Mouse (Mus musculus): ENCODE data around the gene Lrrc25. TPM values are rescaled to one million over a fixed set of nuclear protein-coding genes. Genes with fewer than 3 reads are reported as not detected.
A peak's percentile ranks its signal among the peaks of the same experiment; 100 is the strongest.
"Not testable (repeated sequence)": the region's sequence is repeated elsewhere in the genome, so short reads cannot be mapped to it uniquely, and the experiment has no call there.

The Lrrc25 gene
- polyA plus RNA-seq, 1 experiment from 2014 or later, result 1.6 TPM

DNA sequence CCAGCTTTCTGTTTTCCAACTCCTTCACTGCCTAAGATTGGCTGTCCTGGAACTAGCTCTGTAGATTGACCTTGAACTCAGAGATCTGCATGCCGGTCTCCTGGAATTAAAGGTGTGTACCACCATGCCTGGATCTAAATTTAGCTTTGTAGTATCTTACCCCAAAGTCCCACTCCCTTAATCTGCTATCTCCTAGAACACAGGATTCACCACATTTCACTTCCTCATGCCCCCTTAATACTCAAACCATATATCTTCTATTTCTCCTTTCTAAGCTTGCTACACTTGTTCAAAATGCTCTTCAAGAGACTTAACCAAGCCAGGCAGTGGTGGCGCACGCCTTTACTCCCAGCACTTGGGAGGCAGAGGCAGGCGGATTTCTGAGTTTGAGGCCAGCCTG, 28.0 kb upstream of the Lrrc25 start:
- DNase-seq (ENCODE audit: low spot score), result not testable (repeated sequence)
- H3K36me3 ChIP-seq (replicated peaks; ENCODE audit: control insufficient read depth, insufficient read depth), result peaks cover 92% of the 10 kb centered on the region

DNA sequence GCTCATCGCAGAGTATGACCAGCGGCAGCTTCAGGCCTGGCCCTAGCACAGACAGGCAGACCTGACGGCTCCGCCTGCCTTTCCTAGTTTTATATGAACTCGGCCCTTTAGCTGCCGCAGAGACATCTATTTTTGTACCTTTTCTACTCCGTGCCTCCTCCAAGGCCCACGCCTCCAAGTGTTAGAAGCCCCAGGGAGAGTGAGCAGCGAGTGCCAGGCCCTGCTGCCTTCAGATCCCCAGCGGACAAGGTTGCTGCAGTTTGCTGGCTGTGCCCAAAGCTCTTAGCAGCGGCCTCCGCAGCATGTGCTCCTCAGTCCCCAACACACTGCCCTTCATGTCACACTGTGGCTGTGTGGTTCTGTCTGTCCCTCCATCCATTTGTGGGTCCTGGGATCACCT, 24.4 kb upstream of the Lrrc25 start:
- Histone ChIP-seq H3K4me2 (replicated peaks) (no peak overlapping the region), H3K4me1 (replicated peaks; ENCODE audit: control insufficient read depth, insufficient read depth, low read length) (peaks cover 17% of the 10 kb centered on the region), H3K9me3 (ENCODE audit: control insufficient read depth, low read length) (no peaks in the 10 kb centered on the region), H3K27me3 (ENCODE audit: control insufficient read depth, insufficient read depth, low read length) (no peaks in the 10 kb centered on the region; the same call in 1 of the 2 replicates), H3K27ac (no peak overlapping the region), H3K9ac (no peak overlapping the region), H3K4me3 (replicated peaks; ENCODE audit: low read length) (no peak overlapping the region), H3K36me3 (replicated peaks; ENCODE audit: control insufficient read depth, insufficient read depth) (peaks cover 66% of the 10 kb centered on the region)
- no peak for ATAC-seq (ENCODE audit: low FRiP score)
- WGBS, result 91% methylated on average over 12 of the region's 12 CpGs
- DNase-seq (ENCODE audit: low spot score), result no peak

More for the DNA sequence above, 28.0 kb upstream of the Lrrc25 start:
- H3K9ac ChIP-seq; H3K4me3 ChIP-seq (replicated peaks; ENCODE audit: low read length); H3K4me2 ChIP-seq (replicated peaks); H3K27ac ChIP-seq; ATAC-seq (ENCODE audit: low FRiP score); H3K27me3 ChIP-seq (ENCODE audit: control insufficient read depth, insufficient read depth, low read length); H3K4me1 ChIP-seq (replicated peaks; ENCODE audit: control insufficient read depth, insufficient read depth, low read length); H3K9me3 ChIP-seq (ENCODE audit: control insufficient read depth, low read length): not testable (repeated sequence)
- 94% methylated on average over 4 of the region's 4 CpGs for WGBS

DNA sequence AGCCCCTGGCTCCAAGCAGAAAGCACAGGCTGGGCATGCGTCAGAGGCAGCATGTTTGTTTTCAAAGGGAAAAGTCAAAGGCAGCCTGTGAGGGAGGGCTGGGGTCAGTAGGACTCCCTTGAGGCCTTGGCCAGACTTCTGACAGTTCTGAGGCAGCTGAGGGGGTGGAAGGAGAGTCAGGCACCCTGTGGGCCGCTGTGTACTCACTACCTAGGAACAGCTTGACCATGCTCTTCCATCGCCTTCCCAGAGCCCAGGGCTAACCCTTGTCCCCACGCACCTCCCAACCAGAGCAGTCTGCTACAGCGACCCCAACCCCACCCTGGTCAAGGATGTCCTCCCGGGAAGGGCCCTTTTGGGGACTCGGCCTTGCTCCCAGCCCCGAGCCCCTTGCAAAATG, 22.8 kb upstream of the Lrrc25 start:
- 49% methylated on average over 8 of the region's 8 CpGs for WGBS
- peaks cover 60% of the 10 kb centered on the region for H3K36me3 ChIP-seq (replicated peaks; ENCODE audit: control insufficient read depth, insufficient read depth)

DNA sequence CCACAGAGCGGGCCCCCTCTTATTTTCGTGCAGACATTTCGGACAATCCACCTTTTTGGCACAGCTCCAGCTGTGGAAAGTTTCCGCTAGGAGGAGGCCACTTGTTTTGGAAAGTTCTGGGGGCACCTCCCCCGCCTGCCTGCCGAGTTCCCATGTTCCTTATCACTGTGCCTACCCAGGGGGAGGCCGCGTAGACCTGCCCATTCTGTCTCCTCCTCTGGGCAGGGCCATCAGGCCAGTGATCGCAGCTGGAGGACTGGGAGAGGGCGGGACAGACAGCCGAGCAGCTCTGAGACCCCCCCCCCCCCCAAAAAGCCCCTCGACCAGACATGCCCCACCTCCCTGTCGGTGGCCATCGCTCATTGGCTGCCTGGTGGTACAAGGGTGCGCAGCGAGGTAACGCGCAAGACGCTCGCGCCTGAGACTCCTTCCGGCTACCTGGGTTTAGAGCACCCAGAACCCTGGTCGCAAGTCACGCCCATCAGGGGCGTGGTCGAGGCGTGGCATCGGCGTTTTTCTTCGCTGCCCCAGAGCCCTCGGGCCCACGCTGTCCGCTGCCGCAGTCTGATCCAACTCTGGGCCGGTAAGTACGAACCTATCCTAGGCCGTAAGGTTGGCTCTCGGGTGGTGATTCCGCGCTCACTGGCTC, 21.9 kb upstream of the Lrrc25 start, which contains the start of gene Isyna1:
Gene Isyna1, plus strand, starts transcription at position 413 of the 649 bp plus-strand sequence.
- Histone ChIP-seq H3K4me2 (replicated peaks) (peak within 1 kb of the TSS; percentile 99), H3K9ac (peak within 1 kb of the TSS; percentile 77), H3K27me3 (ENCODE audit: control insufficient read depth, insufficient read depth, low read length) (no peaks in the 10 kb centered on the region; the same call in 1 of the 2 replicates), H3K4me3 (replicated peaks; ENCODE audit: low read length) (peak within 1 kb of the TSS; percentile 74), H3K4me1 (replicated peaks; ENCODE audit: control insufficient read depth, insufficient read depth, low read length) (peaks cover 38% of the 10 kb centered on the region), H3K9me3 (ENCODE audit: control insufficient read depth, low read length) (no peaks in the 10 kb centered on the region), H3K27ac (peak within 1 kb of the TSS; percentile 73), H3K36me3 (replicated peaks; ENCODE audit: control insufficient read depth, insufficient read depth) (peaks cover 51% of the 10 kb centered on the region)
- DNase-seq (ENCODE audit: low spot score) (peak; percentile 87), ATAC-seq (ENCODE audit: low FRiP score) (peak; percentile 84)
- WGBS, result under 1% methylated on average over 39 of the region's 40 CpGs

More for the DNA sequence above, 22.8 kb upstream of the Lrrc25 start:
- Histone ChIP-seq H3K4me3 (replicated peaks; ENCODE audit: low read length) (no peak overlapping the region), H3K4me1 (replicated peaks; ENCODE audit: control insufficient read depth, insufficient read depth, low read length) (peaks cover 29% of the 10 kb centered on the region), H3K9me3 (ENCODE audit: control insufficient read depth, low read length) (no peaks in the 10 kb centered on the region), H3K27me3 (ENCODE audit: control insufficient read depth, insufficient read depth, low read length) (no peaks in the 10 kb centered on the region; the same call in 1 of the 2 replicates), H3K9ac (no peak overlapping the region), H3K4me2 (replicated peaks) (peak overlapping the region; percentile 99; the same call in 1 of the 2 replicates), H3K27ac (peak overlapping the region; percentile 73; the same call in 1 of the 2 replicates)
- no peak for ATAC-seq (ENCODE audit: low FRiP score)
- DNase-seq (ENCODE audit: low spot score), result no peak

DNA sequence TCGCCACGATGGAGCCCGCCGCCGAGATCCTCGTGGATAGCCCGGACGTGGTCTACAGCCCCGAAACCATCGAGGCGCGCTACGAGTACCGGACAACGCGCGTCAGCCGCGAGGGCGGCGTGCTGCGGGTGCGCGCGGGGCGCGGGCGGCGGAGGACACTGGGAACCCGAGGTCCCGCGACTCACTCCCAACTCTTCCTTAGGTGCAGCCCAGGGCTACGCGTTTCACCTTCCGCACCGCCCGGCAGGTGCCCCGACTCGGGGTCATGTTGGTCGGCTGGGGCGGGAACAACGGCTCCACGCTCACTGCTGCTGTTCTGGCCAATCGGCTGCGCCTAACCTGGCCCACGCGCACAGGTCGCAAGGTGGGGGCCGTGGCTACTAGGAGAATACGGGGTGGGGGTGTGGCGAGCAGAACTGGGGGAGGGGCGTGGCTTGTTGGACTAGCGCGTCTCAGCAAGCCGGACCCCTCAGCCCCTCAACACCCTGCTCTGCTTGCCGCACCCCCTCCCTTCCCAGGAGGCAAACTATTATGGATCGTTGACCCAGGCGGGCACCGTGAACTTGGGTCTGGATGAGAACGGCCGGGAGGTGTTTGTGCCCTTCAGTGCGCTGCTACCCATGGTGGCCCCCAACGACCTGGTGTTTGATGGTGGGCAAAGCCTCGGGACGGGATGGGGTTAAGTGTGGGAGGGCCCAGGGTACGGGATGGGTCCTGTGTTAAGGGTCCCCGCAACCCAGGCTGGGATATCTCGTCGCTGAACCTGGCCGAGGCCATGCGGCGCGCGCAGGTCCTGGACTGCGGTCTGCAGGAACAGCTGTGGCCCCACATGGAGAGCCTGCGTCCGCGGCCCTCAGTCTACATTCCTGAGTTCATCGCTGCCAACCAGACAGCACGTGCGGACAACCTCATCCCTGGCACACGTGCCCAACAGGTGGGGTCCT, 21.1 kb upstream of the Lrrc25 start:
- H3K36me3 ChIP-seq (replicated peaks; ENCODE audit: control insufficient read depth, insufficient read depth), result peaks cover 43% of the 10 kb centered on the region
- peak overlapping the region; percentile 99 for H3K4me2 ChIP-seq (replicated peaks)
- ATAC-seq (ENCODE audit: low FRiP score), result peak; percentile 19
- peak overlapping the region; percentile 73 for H3K27ac ChIP-seq
- 10% methylated on average over 81 of the region's 82 CpGs for WGBS
- H3K27me3 ChIP-seq (ENCODE audit: control insufficient read depth, insufficient read depth, low read length), result no peaks in the 10 kb centered on the region; the same call in 1 of the 2 replicates
- peak overlapping the region; percentile 77 for H3K9ac ChIP-seq
- H3K4me1 ChIP-seq (replicated peaks; ENCODE audit: control insufficient read depth, insufficient read depth, low read length), result peaks cover 43% of the 10 kb centered on the region
- H3K9me3 ChIP-seq (ENCODE audit: control insufficient read depth, low read length), result no peaks in the 10 kb centered on the region
- H3K4me3 ChIP-seq (replicated peaks; ENCODE audit: low read length), result peak overlapping the region; percentile 74
- DNase-seq (ENCODE audit: low spot score), result peak; percentile 38

DNA sequence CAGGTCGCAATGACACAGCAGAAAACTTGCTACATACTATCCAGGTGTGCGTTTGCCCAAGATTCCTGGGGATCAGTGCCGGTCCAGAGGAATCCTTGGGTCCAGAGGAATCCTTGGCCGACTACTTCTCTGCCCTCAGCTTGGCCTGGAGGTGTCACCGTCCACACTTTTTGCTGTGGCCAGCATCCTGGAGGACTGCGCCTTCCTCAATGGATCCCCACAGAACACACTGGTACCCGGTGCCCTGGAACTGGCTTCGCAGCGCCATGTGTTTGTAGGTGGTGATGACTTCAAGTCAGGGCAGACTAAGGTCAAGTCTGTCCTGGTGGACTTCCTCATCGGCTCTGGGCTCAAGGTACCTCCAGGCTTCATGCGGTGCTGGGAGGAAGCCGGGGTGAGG, 20.1 kb upstream of the Lrrc25 start:
- 93% methylated on average over 12 of the region's 12 CpGs for WGBS
- 0 out of 2 replicates have a peak overlapping the region, but pooled peaks have one; percentile 74 for H3K4me3 ChIP-seq (replicated peaks; ENCODE audit: low read length)
- peaks cover 34% of the 10 kb centered on the region for H3K36me3 ChIP-seq (replicated peaks; ENCODE audit: control insufficient read depth, insufficient read depth)
- 0 out of 2 replicates have a peak overlapping the region, but pooled peaks have one; percentile 99 for H3K4me2 ChIP-seq (replicated peaks)
- DNase-seq (ENCODE audit: low spot score), result no peak
- no peak overlapping the region for H3K9ac ChIP-seq
- ATAC-seq (ENCODE audit: low FRiP score), result no peak
- H3K27ac ChIP-seq, result no peak overlapping the region
- no peaks in the 10 kb centered on the region for H3K9me3 ChIP-seq (ENCODE audit: control insufficient read depth, low read length)
- H3K27me3 ChIP-seq (ENCODE audit: control insufficient read depth, insufficient read depth, low read length), result no peaks in the 10 kb centered on the region; the same call in 1 of the 2 replicates
- H3K4me1 ChIP-seq (replicated peaks; ENCODE audit: control insufficient read depth, insufficient read depth, low read length), result peaks cover 52% of the 10 kb centered on the region

DNA sequence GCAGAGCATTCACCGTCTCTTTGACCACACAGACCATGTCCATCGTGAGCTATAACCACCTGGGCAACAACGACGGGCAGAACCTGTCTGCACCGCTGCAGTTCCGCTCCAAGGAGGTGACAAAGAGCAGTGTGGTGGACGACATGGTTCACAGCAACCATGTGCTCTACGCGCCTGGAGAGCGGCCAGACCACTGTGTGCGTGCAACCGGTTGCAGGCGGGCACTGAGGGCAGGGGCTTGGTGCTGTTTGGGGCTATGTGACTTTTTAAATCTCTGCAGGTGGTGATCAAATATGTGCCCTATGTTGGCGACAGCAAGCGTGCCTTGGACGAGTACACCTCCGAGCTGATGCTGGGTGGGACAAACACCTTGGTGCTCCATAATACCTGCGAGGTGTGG, 19.7 kb upstream of the Lrrc25 start:
- Histone ChIP-seq H3K4me2 (replicated peaks) (0 out of 2 replicates have a peak overlapping the region, but pooled peaks have one; percentile 99), H3K27ac (no peak overlapping the region), H3K27me3 (ENCODE audit: control insufficient read depth, insufficient read depth, low read length) (no peaks in the 10 kb centered on the region; the same call in 1 of the 2 replicates), H3K4me3 (replicated peaks; ENCODE audit: low read length) (no peak overlapping the region), H3K36me3 (replicated peaks; ENCODE audit: control insufficient read depth, insufficient read depth) (peaks cover 31% of the 10 kb centered on the region), H3K9me3 (ENCODE audit: control insufficient read depth, low read length) (no peaks in the 10 kb centered on the region), H3K4me1 (replicated peaks; ENCODE audit: control insufficient read depth, insufficient read depth, low read length) (peaks cover 56% of the 10 kb centered on the region), H3K9ac (no peak overlapping the region)
- no peak for DNase-seq (ENCODE audit: low spot score)
- 94% methylated on average over 18 of the region's 18 CpGs for WGBS
- ATAC-seq (ENCODE audit: low FRiP score), result no peak

DNA sequence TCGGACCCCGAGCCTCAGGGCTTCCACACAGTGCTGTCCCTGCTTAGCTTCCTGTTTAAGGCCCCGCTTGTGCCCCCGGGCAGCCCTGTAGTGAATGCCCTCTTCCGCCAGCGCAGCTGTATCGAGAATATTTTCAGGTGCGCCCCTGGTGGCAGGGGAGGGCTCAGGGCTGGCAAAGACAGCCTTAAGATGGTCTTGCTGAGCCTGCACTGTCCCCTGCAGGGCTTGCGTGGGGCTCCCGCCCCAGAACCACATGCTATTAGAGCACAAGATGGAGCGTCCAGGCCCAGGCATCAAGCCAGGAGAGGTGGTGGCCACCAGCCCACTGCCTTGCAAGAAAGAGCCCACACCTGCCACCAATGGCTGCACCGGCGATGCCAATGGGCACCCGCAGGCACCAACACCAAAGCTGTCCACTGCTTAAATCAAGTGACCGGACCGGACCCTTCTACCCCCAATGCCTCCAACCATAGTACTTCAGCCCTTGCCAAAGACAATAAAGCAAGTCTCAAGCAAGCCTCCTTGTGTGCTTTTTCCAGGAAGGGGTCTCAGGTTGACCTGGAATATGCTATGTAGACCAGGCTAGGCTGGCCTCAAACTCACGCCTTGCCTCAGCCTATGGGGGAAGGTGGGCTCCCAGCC, 19.1 kb upstream of the Lrrc25 start:
- Histone ChIP-seq H3K4me3 (replicated peaks; ENCODE audit: low read length) (0 out of 2 replicates have a peak overlapping the region, but pooled peaks have one; percentile 38), H3K9ac (0 out of 2 replicates have a peak overlapping the region, but pooled peaks have one; percentile 61), H3K4me1 (replicated peaks; ENCODE audit: control insufficient read depth, insufficient read depth, low read length) (peaks cover 63% of the 10 kb centered on the region), H3K9me3 (ENCODE audit: control insufficient read depth, low read length) (no peaks in the 10 kb centered on the region), H3K27ac (no peak overlapping the region), H3K4me2 (replicated peaks) (peak overlapping the region; percentile 71), H3K27me3 (ENCODE audit: control insufficient read depth, insufficient read depth, low read length) (no peaks in the 10 kb centered on the region; the same call in 1 of the 2 replicates), H3K36me3 (replicated peaks; ENCODE audit: control insufficient read depth, insufficient read depth) (peaks cover 24% of the 10 kb centered on the region)
- ATAC-seq (ENCODE audit: low FRiP score), result no peak
- WGBS, result 78% methylated on average over 17 of the region's 17 CpGs
- DNase-seq (ENCODE audit: low spot score), result no peak
